Mouse (Mus musculus) CH12.LX (cell line): ENCODE results near the gene Rhof.

ENCODE experiments used
- EP300 ChIP-seq: IDR thresholded peaks from 2 replicates; pipeline ENCODE4 v1.6.1; 2011; ENCODE audit warnings: low read length, improper control_type of control experiment
- RCOR1 ChIP-seq: conservative IDR thresholded peaks from 2 replicates; pipeline ENCODE4 v1.6.1; 2012; ENCODE audit warnings: low read depth, mild to moderate bottlenecking, inconsistent platforms, low read length, improper control_type of control experiment
- ZKSCAN1 ChIP-seq: IDR thresholded peaks from 2 replicates; pipeline ENCODE4 v1.6.1; 2012; ENCODE audit warnings: low read depth, inconsistent platforms, low read length, improper control_type of control experiment, borderline replicate concordance

DNA sequence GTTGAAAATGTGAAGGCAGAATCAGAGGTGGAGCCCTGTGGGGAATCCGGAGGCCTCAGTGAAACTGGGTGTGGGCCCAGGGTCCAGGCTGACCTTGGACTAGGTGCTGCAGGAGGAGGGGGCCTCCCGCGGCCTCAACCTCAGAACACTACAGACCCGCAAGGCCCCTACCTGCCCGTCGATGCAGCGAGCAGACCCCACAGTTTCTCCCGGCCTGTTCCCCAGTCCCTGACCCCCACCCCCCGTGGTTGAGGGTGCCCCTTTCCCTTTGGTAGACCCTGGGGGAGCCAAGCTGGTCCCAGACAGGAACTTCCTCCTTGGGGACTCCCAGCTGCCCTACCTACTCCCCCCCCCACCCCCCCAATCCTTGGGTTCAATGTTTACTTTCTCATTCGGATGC lies 33.9 kb upstream of the Rhof start:
- TF ChIP-seq EP300 (no peak), ZKSCAN1 (no peak), RCOR1 (no peak)
